Mouse (Mus musculus): ENCODE measurements around the gene Prkcz.

GRCm38 (mm10) chr4:155295996-155296395 is 65.2 kb downstream of the Prkcz start:
- TF ChIP-seq CTCF (IDR thresholded peaks at IDR 0.05; ENCODE audit: low read depth) (no peak), EP300 (IDR thresholded peaks at IDR 0.05; ENCODE audit: low read depth) (no peak)
